13 mouse cellular contexts compared by ENCODE assay signal in the genomic region with DNA sequence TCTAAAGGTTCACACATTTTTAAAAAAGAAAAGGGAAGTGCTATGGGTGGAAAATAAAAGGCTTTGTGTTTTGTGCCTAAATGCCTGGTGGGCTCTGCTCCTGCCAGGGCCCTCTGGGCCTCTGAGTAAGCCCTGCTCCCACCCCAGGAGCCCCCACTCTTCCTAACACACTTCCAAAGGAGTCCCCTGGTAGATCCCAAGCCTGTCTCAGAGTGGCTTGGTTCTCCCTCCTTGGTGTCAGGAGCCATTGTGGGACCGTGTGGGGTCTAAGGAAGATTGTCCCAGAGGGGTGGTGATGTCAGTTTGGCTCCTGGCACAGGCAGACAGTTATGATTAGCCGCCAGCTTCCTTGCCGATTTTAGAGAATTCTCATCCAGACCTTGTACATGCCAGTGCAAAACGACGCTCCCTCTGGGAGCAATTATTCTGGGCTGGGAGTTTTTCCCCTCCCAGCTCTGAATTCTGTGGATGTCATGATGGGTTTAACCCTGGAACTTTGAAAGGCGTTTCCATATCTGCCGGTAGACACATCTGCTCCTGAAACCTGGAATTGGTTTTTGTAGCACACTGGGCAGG.
DNase-seq lines count a peak whose midpoint lies in the region; ATAC-seq and TF ChIP-seq lines count a peak whose summit lies in the region.
"Had no signal": no experiment of that assay in that cellular context is flagged by ENCODE, and none has a peak within 500 bp of the region (broad histone marks: within the 10 kb centered on the region; RNA-seq: fewer than 3 reads in every experiment).

No protein-coding gene starts in this region.

- no peaks in the 10 kb centered on the region for H3K9me3 ChIP-seq in embryonic facial prominence, embryonic 11.5 days (replicated peaks; ENCODE audit: control insufficient read depth, low read length)
- no peaks in the 10 kb centered on the region for H3K9me3 ChIP-seq in hindbrain, embryonic 14.5 days (ENCODE audit: control insufficient read depth, low read length)
- H3K9me3 ChIP-seq in midbrain, embryonic 12.5 days = no peaks in the 10 kb centered on the region
- H3K9me3 ChIP-seq: neural tube, embryonic 12.5 days had no signal

- no peak for TF ChIP-seq CTCF in gastrocnemius, adult 2 months (IDR thresholded peaks at IDR 0.05)

- ATAC-seq in embryonic facial prominence, embryonic 11.5 days (replicated peaks; ENCODE audit: insufficient number of reproducible peaks, low FRiP score, low TSS enrichment, low read depth) = no peak
- ATAC-seq in hindbrain, embryonic 14.5 days (ENCODE audit: low FRiP score) = peak; percentile 26; the same call in 1 of the 2 replicates
- ATAC-seq in midbrain, embryonic 12.5 days (ENCODE audit: low FRiP score, low read depth) = peak; percentile 44

- H3K9ac ChIP-seq in embryonic facial prominence, embryonic 11.5 days (replicated peaks; ENCODE audit: low read length) = no peak overlapping the region
- H3K9ac ChIP-seq in hindbrain, embryonic 14.5 days = no peak overlapping the region
- no peak overlapping the region for H3K9ac ChIP-seq in midbrain, embryonic 12.5 days (replicated peaks)
- H3K9ac ChIP-seq: neural tube, embryonic 12.5 days had no signal

- H3K27me3 ChIP-seq in embryonic facial prominence, embryonic 11.5 days (ENCODE audit: control insufficient read depth, insufficient read depth, low read length) = no peaks in the 10 kb centered on the region
- H3K27me3 ChIP-seq in hindbrain, embryonic 14.5 days (ENCODE audit: control insufficient read depth, insufficient read depth, low read length) = no peaks in the 10 kb centered on the region
- no peaks in the 10 kb centered on the region for H3K27me3 ChIP-seq in midbrain, embryonic 12.5 days
- H3K27me3 ChIP-seq: neural tube, embryonic 12.5 days had no signal

- H3K36me3 ChIP-seq in embryonic facial prominence, embryonic 11.5 days (replicated peaks; ENCODE audit: control insufficient read depth, insufficient read depth, low read depth, low read length) = no peaks in the 10 kb centered on the region; the same call in 1 of the 2 replicates
- no peaks in the 10 kb centered on the region for H3K36me3 ChIP-seq in hindbrain, embryonic 14.5 days (replicated peaks; ENCODE audit: control insufficient read depth, insufficient read depth)
- H3K36me3 ChIP-seq in midbrain, embryonic 12.5 days = 0 out of 2 replicates have a peak, but pooled peaks cover 2% of the 10 kb centered on the region
- H3K36me3 ChIP-seq: neural tube, embryonic 12.5 days had no signal

- intact Hi-C loops in gastrocnemius, adult 2 months (cut with DNase I) = no loop called here

- peaks cover 6% of the 10 kb centered on the region; the same call in 1 of the 2 replicates for H3K4me1 ChIP-seq in embryonic facial prominence, embryonic 11.5 days (ENCODE audit: control insufficient read depth, insufficient read depth, low read length)
- H3K4me1 ChIP-seq in hindbrain, embryonic 14.5 days (replicated peaks; ENCODE audit: control insufficient read depth, insufficient read depth, low read length) = peaks cover 20% of the 10 kb centered on the region
- H3K4me1 ChIP-seq in midbrain, embryonic 12.5 days = peaks cover 31% of the 10 kb centered on the region

- WGBS in embryonic facial prominence, embryonic 11.5 days = 27% methylated on average over 7 of the region's 7 CpGs
- 44% methylated on average over 7 of the region's 7 CpGs for WGBS in hindbrain, embryonic 14.5 days
- WGBS in midbrain, embryonic 12.5 days = 66% methylated on average over 7 of the region's 7 CpGs

- H3K27ac ChIP-seq in gastrocnemius, adult 2 months = no peak overlapping the region
- peak overlapping the region; percentile 24; the same call in 1 of the 2 replicates for H3K27ac ChIP-seq in embryonic facial prominence, embryonic 11.5 days (replicated peaks; ENCODE audit: low read depth, low read length)
- H3K27ac ChIP-seq in hindbrain, embryonic 14.5 days = no peak overlapping the region
- H3K27ac ChIP-seq in midbrain, embryonic 12.5 days (replicated peaks) = peak overlapping the region; percentile 66
- H3K27ac ChIP-seq: macrophage; neural tube, embryonic 12.5 days had no signal

- H3K4me3 ChIP-seq in gastrocnemius, adult 2 months = no peak overlapping the region
- no peak overlapping the region for H3K4me3 ChIP-seq in embryonic facial prominence, embryonic 11.5 days (ENCODE audit: low read depth, low read length)
- H3K4me3 ChIP-seq in hindbrain, embryonic 14.5 days (replicated peaks; ENCODE audit: low read length) = no peak overlapping the region
- no peak overlapping the region for H3K4me3 ChIP-seq in midbrain, embryonic 12.5 days
- H3K4me3 ChIP-seq: neural tube, embryonic 12.5 days had no signal

- DNase-seq in gastrocnemius, adult 2 months = peak; percentile 32
- no peak for DNase-seq in gastrocnemius, postnatal 10 days
- peak; percentile 68 for DNase-seq in embryonic facial prominence, embryonic 11.5 days (ENCODE audit: low spot score)
- no peak for DNase-seq in hindbrain, embryonic 14.5 days (ENCODE audit: low spot score)
- no peak for DNase-seq in kidney, adult 8-10 months
- no peak for DNase-seq in frontal cortex, postnatal 10 days (ENCODE audit: low spot score in 2 of 2)
- DNase-seq in kidney, postnatal 36 days = no peak
- DNase-seq: cerebellum, postnatal 36 days; left cerebral cortex, postnatal 4 days; right cerebral cortex, postnatal 4 days had no signal

- H3K4me2 ChIP-seq in embryonic facial prominence, embryonic 11.5 days (ENCODE audit: low read depth, low read length) = no peak overlapping the region
- no peak overlapping the region for H3K4me2 ChIP-seq in hindbrain, embryonic 14.5 days (replicated peaks)
- no peak overlapping the region for H3K4me2 ChIP-seq in midbrain, embryonic 12.5 days (replicated peaks)
- H3K4me2 ChIP-seq: neural tube, embryonic 12.5 days had no signal

Comparison
In these comparisons a context has a peak if more than half of its experiments do, and no peak if none do; other contexts are left out.
1. DNase-seq: peak in gastrocnemius, adult 2 months (single experiment) and embryonic facial prominence, embryonic 11.5 days (single experiment); none in gastrocnemius, postnatal 10 days (single experiment), hindbrain, embryonic 14.5 days (single experiment), kidney, adult 8-10 months (0 of 2), frontal cortex, postnatal 10 days (0 of 2) and kidney, postnatal 36 days (0 of 2).
2. H3K27ac ChIP-seq: peak in embryonic facial prominence, embryonic 11.5 days (single experiment) and midbrain, embryonic 12.5 days (single experiment); none in gastrocnemius, adult 2 months (single experiment) and hindbrain, embryonic 14.5 days (single experiment).